Mouse (Mus musculus): ENCODE measurements around the gene C8b.

C8b gene

GRCm38 (mm10) chr4:104810710-104811286 is 44.7 kb downstream of the C8b start:
- DNase-seq (ENCODE audit: low read depth, low spot score): no peak

DNA sequence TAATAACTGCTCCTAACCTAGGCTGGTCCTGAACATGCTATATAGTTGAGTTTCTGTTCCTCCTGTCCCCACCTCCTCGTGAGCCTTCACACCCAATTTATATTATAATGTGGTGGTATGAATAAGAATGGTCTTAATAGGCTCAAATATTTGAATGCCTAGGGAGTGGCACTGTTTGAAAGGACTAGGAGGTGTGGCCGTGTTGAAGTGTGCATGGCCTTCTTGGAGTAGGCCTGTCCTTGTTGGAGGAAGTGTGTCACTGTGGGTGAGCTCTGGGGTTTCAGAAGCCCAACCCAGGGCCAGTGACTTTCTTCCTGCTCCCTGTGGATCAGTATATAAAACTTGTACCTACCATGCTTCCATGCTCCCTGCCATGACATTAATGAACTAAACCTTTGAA is 47.5 kb downstream of the C8b start:
- DNase-seq (ENCODE audit: low read depth, low spot score): no peak

- DNase-seq (ENCODE audit: low read depth, low spot score): no peak
Measured at GRCm38 (mm10) chr4:104816519-104817232, 50.6 kb downstream of the C8b start.

DNA sequence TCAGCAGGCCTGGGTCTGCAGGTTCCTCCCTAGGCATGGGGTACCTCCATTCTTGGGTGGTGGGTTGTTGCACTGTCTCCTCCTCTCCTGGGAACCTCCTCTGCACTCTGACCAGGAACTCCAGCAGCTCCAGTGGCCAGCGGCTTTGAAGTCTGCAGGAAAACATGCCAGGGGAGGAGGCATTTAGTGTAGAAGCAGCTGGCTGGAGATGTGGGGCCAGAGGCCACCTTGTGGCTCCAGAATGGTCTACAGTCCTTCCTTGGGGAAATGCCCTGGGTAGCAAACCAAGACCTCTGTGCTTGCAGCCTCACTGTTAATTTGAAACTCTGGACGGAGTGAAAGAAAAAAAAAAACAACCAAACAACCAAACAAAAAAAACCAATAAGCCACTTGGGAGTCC is 51.4 kb downstream of the C8b start:
- no peak for DNase-seq (ENCODE audit: low read depth, low spot score)

- DNase-seq (ENCODE audit: low read depth, low spot score): no peak
Measured at GRCm38 (mm10) chr4:104818986-104819385, 52.9 kb downstream of the C8b start.

GRCm38 (mm10) chr4:104819891-104820290 is 53.8 kb downstream of the C8b start:
- DNase-seq (ENCODE audit: low read depth, low spot score): no peak

GRCm38 (mm10) chr4:104823597-104824101 is 57.5 kb downstream of the C8b start:
- DNase-seq (ENCODE audit: low read depth, low spot score): no peak

DNA sequence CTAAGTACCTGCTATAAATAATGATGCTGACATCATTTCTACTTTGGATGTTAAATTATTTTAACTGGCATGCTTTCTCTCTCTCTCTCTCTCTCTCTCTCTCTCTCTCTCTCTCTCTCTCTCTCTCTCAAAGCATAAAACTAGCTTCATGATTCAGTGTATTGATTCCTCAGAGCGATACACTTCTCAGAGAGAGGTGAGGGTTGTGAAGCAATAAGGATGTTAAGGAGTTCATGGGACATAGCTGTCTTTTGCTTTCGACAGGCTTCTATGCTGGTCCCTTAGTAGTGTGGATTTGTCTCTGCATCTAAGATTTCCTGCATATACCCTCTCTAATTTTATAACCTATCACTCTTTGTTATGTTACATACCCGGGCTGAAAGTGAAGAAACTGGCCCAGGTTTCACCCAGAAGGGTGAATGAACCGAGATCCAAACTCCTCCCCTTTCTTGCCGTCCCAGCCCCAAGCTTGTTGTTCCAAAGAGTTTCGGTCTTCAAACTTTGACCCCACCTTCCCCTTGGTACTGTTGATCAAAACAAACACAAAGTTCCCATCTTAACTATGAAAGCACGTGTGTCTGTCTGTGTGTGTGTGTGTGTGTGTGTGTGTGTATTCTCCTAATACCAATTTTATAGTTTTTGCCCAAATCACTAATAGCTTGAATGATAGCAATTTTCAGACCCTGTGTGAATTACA is 58.4 kb downstream of the C8b start:
- DNase-seq (ENCODE audit: low read depth, low spot score): no peak

DNA sequence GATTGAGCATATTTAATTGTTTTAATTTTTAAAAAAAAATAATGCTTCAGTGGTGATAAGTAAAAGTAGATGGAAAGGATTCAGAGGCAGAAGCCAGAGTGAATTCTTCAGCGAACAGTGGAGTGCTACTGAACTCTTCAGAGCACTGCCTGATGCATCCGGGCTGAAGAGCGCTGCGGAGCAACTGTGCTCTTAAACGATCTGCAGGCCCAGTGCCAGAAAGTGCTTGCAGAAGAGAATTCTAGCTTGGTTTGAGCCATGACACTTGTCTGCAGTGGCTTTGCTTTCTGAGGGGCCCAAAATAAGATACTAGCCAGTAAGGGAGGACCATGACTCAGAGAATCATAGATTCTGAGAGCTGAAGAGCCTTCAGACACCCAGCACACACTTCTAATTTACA is 62.8 kb downstream of the C8b start:
- no peak for DNase-seq (ENCODE audit: low read depth, low spot score)

GRCm38 (mm10) chr4:104835096-104835495 is 69.0 kb downstream of the C8b start:
- DNase-seq (ENCODE audit: low read depth, low spot score): no peak

GRCm38 (mm10) chr4:104838342-104838741 is 72.2 kb downstream of the C8b start:
- DNase-seq (ENCODE audit: low read depth, low spot score): no peak

- no peak for DNase-seq (ENCODE audit: low read depth, low spot score)
Measured at GRCm38 (mm10) chr4:104842204-104842603, 76.1 kb downstream of the C8b start.

DNA sequence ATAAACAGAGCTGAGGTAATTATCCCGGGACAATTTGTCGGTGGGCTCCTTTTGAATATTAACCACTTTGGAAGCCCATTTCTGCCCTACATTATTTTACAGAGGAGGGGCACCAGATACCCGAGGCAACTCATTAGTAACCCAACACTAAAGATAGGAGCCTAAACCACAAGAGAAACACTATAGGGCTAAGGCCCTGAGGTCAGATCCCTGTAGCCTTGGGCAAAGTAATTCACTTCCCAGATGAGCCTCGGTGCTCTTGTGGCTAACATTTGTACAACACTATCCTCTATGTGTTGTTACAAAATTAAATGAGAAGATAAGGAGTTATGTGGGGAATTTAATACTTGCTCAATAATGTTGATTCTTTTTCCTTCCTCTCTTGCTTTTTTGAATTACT is 77.4 kb downstream of the C8b start:
- DNase-seq (ENCODE audit: low read depth, low spot score): no peak
